Mouse (Mus musculus): ENCODE data around the gene Wdr89.

DNA sequence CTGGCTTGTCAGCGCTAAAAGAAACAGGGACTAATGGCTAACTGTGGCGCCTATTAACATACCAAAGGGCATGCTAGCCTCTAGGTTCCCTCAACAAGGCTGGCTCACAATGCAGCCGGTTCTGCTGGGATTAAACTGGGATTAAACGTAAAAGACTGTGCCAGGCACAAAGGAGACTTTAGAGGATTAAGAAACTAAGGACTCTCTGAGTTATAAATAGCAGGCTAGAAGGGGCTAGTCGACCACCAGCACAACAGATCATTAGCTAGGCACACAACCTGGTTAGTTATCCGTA is 4.9 kb downstream of the Wdr89 start:
- TF ChIP-seq USF1 (IDR thresholded peaks at IDR 0.05; ENCODE audit: low read depth) = no peak
- no peak for TF ChIP-seq CTCF (IDR thresholded peaks at IDR 0.05; ENCODE audit: control insufficient read depth, insufficient read depth, insufficient read length)
- no peak for TF ChIP-seq MAX (IDR thresholded peaks at IDR 0.05)
- no peak for TF ChIP-seq MYOD1 (IDR thresholded peaks at IDR 0.05; ENCODE audit: control insufficient read depth, insufficient read length, low read depth)
- TF ChIP-seq CEBPB (IDR thresholded peaks at IDR 0.05; ENCODE audit: low read depth) = no peak
